Mouse (Mus musculus) hindbrain, postnatal 0 days (tissue): ENCODE measurements around the gene Psmd2. TPM values are rescaled to one million over a fixed set of nuclear protein-coding genes. Genes with fewer than 3 reads are reported as not detected.

Experiments used
- ATAC-seq: fragments of 200-750 bp; cut with Nextera tagmentation; 2 replicates; pipeline ENCODE4 v1.8.0; 2017; ENCODE audit warnings: mild to moderate bottlenecking, moderate TSS enrichment, moderate library complexity
- DNase-seq: peaks from one replicate; pipeline ENCODE4 v3.0.0-alpha.2; 2015; ENCODE audit warnings: low spot score
- H3K27ac ChIP-seq: fragments of 300-500 bp; sonication (generic); 2 replicates; pipeline ENCODE4 v1.5.1; 2014; ENCODE audit warnings: mild to moderate bottlenecking
- H3K27me3 ChIP-seq: fragments of 300-500 bp; sonication (generic); 2 replicates; pipeline ENCODE4 v1.6.1; 2014; ENCODE audit warnings: low read length, mixed read lengths; ENCODE audit not compliant: insufficient read depth
- H3K36me3 ChIP-seq: fragments of 300-500 bp; sonication (generic); 2 replicates; pipeline ENCODE4 v1.6.1; 2014; ENCODE audit warnings: low read length, mixed read lengths; ENCODE audit not compliant: insufficient read depth
- H3K4me1 ChIP-seq: fragments of 300-500 bp; sonication (generic); 2 replicates; pipeline ENCODE4 v1.6.1; 2014; ENCODE audit warnings: antibody characterized with exemption, low read length, mixed read lengths; ENCODE audit not compliant: insufficient read depth
- H3K4me2 ChIP-seq: fragments of 300-500 bp; sonication (generic); 2 replicates; pipeline ENCODE4 v1.6.1; 2014; ENCODE audit warnings: low read depth, mild to moderate bottlenecking, low read length, moderate library complexity, mixed read lengths
- H3K4me3 ChIP-seq: fragments of 300-500 bp; sonication (generic); 2 replicates; pipeline ENCODE4 v1.5.1; 2014; ENCODE audit warnings: low read length
- H3K9ac ChIP-seq: fragments of 300-500 bp; sonication (generic); replicated peaks from 2 replicates; pipeline ENCODE4 v1.6.1; 2014; ENCODE audit warnings: mild to moderate bottlenecking, low read length, moderate library complexity, mixed read lengths
- H3K9me3 ChIP-seq: fragments of 300-500 bp; sonication (generic); 2 replicates; pipeline ENCODE4 v1.6.1; 2016; ENCODE audit warnings: low read length, mixed read lengths
- CTCF ChIP-seq: IDR thresholded peaks from 2 replicates; pipeline ENCODE4 v1.5.1; 2016; ENCODE audit warnings: antibody characterized with exemption, control low read depth, low read depth
- WGBS: fragments of 180-500 bp; shearing (Covaris S2); extraction: QIAGEN DNeasy Blood & Tissue Kit; methylation state at CpG from one replicate; pipeline ENCODE4 v1.1.7; 2014; 5-methylcytosine and 5-hydroxymethylcytosine counted together
- polyA plus RNA-seq: library from polyadenylated mRNA; unstranded; fragments of >200 nt; fragmentation: Nextera tagmentation; extraction: Ambion mirVana; gene quantifications from 2 replicates; pipeline ENCODE4 v1.2.1, GENCODE M21; 2015
- total RNA-seq: library from RNA; depleted of rRNA; stranded (reverse); fragments of >200 nt; gene quantifications from 2 replicates; pipeline ENCODE4 v1.2.3, GENCODE M21; 2014

The Psmd2 gene
- total and polyA plus RNA-seq, 2 experiments from 2014 or later, result 196 to 308 TPM

GRCm38 (mm10) chr16:20673706-20674303, 22.4 kb downstream of the Psmd2 start:
- ATAC-seq (no peak), DNase-seq (no peak)
- H3K9me3 ChIP-seq, result no peaks in the 10 kb centered on the region
- 10% methylated on average over 14 of the region's 14 CpGs for WGBS
- peaks cover 23% of the 10 kb centered on the region for H3K36me3 ChIP-seq
- H3K27ac ChIP-seq, result peak overlapping the region; percentile 92
- H3K4me1 ChIP-seq, result peaks cover 18% of the 10 kb centered on the region
- H3K4me3 ChIP-seq, result peak overlapping the region; percentile 88
- TF ChIP-seq CTCF, result no peak
- peak overlapping the region; percentile 94 for H3K4me2 ChIP-seq
- H3K9ac ChIP-seq, result peak overlapping the region; percentile 96
- H3K27me3 ChIP-seq, result no peaks in the 10 kb centered on the region

- 90% methylated on average over 6 of the region's 6 CpGs for WGBS
- H3K36me3 ChIP-seq, result peaks cover 35% of the 10 kb centered on the region
- no peak overlapping the region for H3K9ac ChIP-seq
- H3K27ac ChIP-seq, result no peak overlapping the region
- H3K4me3 ChIP-seq, result no peak overlapping the region
- no peaks in the 10 kb centered on the region for H3K9me3 ChIP-seq
- H3K4me1 ChIP-seq, result peaks cover 18% of the 10 kb centered on the region
- DNase-seq (no peak), ATAC-seq (no peak)
- H3K4me2 ChIP-seq, result no peak overlapping the region
- no peak for TF ChIP-seq CTCF
- no peaks in the 10 kb centered on the region for H3K27me3 ChIP-seq
Measured at GRCm38 (mm10) chr16:20675213-20675612, 23.8 kb downstream of the Psmd2 start.

GRCm38 (mm10) chr16:20676702-20677101, 25.2 kb downstream of the Psmd2 start:
- Histone ChIP-seq H3K36me3 (peaks cover 50% of the 10 kb centered on the region), H3K4me3 (no peak overlapping the region), H3K4me2 (no peak overlapping the region), H3K27ac (no peak overlapping the region), H3K9me3 (no peaks in the 10 kb centered on the region), H3K27me3 (no peaks in the 10 kb centered on the region), H3K9ac (no peak overlapping the region), H3K4me1 (peaks cover 18% of the 10 kb centered on the region)
- DNase-seq (peak; percentile 44), ATAC-seq (no peak)
- peak; percentile 35 for TF ChIP-seq CTCF
- WGBS, result 85% methylated on average over 4 of the region's 4 CpGs

- Histone ChIP-seq H3K4me1 (peaks cover 13% of the 10 kb centered on the region), H3K36me3 (peaks cover 57% of the 10 kb centered on the region), H3K4me3 (no peak overlapping the region), H3K9ac (0 out of 2 replicates have a peak overlapping the region, but pooled peaks have one; percentile 9), H3K9me3 (no peaks in the 10 kb centered on the region), H3K4me2 (no peak overlapping the region), H3K27me3 (no peaks in the 10 kb centered on the region), H3K27ac (no peak overlapping the region)
- DNase-seq (no peak), ATAC-seq (no peak)
- 85% methylated on average over 5 of the region's 5 CpGs for whole genome bisulfite sequencing
- TF ChIP-seq CTCF, result no peak
Measured at GRCm38 (mm10) chr16:20677380-20677779, 25.9 kb downstream of the Psmd2 start.

- Histone ChIP-seq H3K4me1 (peaks cover 13% of the 10 kb centered on the region), H3K36me3 (peaks cover 64% of the 10 kb centered on the region), H3K27ac (no peak overlapping the region), H3K4me3 (no peak overlapping the region), H3K4me2 (no peak overlapping the region), H3K9me3 (no peaks in the 10 kb centered on the region), H3K27me3 (no peaks in the 10 kb centered on the region), H3K9ac (no peak overlapping the region)
- DNase-seq (peak; percentile 70), ATAC-seq (no peak)
- no peak for TF ChIP-seq CTCF
- WGBS, result 53% methylated on average over 10 of the region's 10 CpGs
Measured at GRCm38 (mm10) chr16:20677974-20678675, 26.7 kb downstream of the Psmd2 start.

GRCm38 (mm10) chr16:20690774-20691173, 39.3 kb downstream of the Psmd2 start:
- H3K27ac ChIP-seq, result no peak overlapping the region
- 93% methylated on average over 3 of the region's 3 CpGs for WGBS

GRCm38 (mm10) chr16:20691617-20692016, 40.2 kb downstream of the Psmd2 start:
- H3K4me2 ChIP-seq, result no peak overlapping the region
- H3K27me3 ChIP-seq, result no peaks in the 10 kb centered on the region
- ATAC-seq (no peak), DNase-seq (no peak)
- H3K36me3 ChIP-seq, result peaks cover 48% of the 10 kb centered on the region
- H3K4me3 ChIP-seq, result no peak overlapping the region
- H3K4me1 ChIP-seq, result peaks cover 11% of the 10 kb centered on the region
- H3K9ac ChIP-seq, result no peak overlapping the region
- H3K27ac ChIP-seq, result no peak overlapping the region
- WGBS, result 86% methylated on average over 1 of the region's 1 CpGs
- no peaks in the 10 kb centered on the region for H3K9me3 ChIP-seq
- TF ChIP-seq CTCF, result no peak

More at GRCm38 (mm10) chr16:20690774-20691173, 39.3 kb downstream of the Psmd2 start:
- Histone ChIP-seq H3K9me3 (no peaks in the 10 kb centered on the region), H3K4me3 (no peak overlapping the region), H3K9ac (no peak overlapping the region), H3K4me2 (no peak overlapping the region), H3K36me3 (peaks cover 57% of the 10 kb centered on the region), H3K4me1 (peaks cover 11% of the 10 kb centered on the region), H3K27me3 (no peaks in the 10 kb centered on the region)
- DNase-seq (no peak), ATAC-seq (no peak)
- TF ChIP-seq CTCF, result no peak
